Mouse (Mus musculus): ENCODE measurements around the gene Ndufv3. TPM values are rescaled to one million over a fixed set of nuclear protein-coding genes. Genes with fewer than 3 reads are reported as not detected.
"Not testable (repeated sequence)": the region's sequence is repeated elsewhere in the genome, so short reads cannot be mapped to it uniquely, and the experiment has no call there.

Ndufv3 gene
- total RNA-seq, 2 experiments from 2014 or later, result 265 to 268 TPM

DNA sequence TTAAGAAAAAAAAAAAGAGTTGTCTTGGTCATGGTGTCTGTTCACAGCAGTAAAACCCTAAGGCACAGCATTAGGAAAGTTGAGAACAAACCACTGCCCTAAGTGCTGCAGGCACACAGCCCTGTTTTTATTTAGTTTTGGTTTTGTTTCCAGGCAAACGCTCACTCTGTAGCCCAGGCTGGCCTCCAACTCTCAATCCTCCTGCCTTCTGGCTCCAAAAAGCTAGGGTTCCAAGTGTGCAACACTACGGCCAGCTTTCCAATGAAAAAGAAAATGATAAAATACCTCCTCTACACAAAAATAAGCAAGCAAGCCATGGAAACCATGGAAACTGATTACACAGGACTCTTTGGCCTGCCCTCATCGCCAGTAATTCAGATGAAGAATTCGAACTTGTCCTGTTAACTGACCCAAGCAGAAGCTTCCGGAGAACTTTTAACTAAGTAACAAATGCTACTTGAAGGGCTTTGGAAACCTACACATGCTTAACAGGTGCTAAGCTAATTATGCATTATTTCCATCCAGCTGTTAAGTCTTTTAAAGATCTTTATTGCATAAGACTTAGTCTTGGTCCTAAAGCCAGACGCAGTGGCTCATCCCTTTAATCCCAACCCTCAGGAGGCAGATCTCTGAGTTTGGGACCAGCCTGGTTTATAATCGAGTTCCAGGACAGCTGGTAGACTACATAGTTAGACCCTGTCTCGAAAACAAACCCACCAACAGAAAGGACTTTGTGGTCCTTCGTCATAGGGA lies 26.7 kb downstream of the Ndufv3 start:
- DNase-seq (ENCODE audit: low spot score in 2 of 2), result no peak

DNA sequence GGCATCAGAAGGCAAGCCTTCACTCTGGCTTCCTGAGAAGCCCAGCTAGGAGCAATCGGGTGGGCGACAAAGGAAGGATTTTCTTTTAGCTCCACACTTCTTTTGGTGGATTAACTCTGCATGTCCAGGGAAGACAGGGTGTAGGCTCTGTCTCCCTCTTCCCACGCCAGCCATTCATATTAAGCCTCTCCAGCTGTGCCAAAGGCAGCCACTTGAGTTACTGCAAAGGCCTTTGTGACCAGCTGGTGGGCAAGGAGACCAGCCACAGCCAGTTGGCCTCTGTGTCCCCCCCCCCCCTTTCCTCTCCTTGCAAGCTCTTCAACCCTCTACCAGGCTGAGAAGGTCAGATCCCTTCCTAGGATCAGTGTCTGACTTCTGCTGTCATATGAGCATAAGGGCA lies 28.1 kb downstream of the Ndufv3 start:
- DNase-seq (ENCODE audit: low spot score in 2 of 2), result no peak
- intact Hi-C loops (cut with DNase I), result no loop called here

More for the DNA sequence above, 26.7 kb downstream of the Ndufv3 start:
- intact Hi-C loops (cut with DNase I), result no loop called here

- intact Hi-C loops (cut with DNase I), result no loop called here
- no peak for DNase-seq (ENCODE audit: low spot score in 2 of 2)
Measured at GRCm38 (mm10) chr17:31549389-31549788, 29.5 kb downstream of the Ndufv3 start.

DNA sequence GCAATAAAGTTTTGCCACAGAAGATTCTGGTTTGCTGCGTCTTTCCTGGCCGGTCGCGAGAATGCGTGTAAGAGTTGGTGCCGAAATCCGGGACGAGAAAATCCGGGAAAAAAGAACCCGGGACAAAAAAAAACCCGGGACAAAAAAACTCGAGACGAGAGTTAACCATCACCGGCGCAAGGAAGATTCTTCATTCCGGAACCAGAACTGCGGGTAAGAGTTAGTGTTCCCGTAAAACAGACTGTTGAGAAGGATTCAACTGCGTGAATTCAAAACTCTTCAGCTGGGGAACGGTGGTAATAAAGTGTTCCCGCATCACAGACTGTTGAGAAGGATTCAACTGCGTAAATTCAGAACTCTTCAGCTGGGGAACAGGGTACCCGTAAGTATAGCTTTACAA lies 32.7 kb downstream of the Ndufv3 start:
- DNase-seq (ENCODE audit: low spot score in 2 of 2); intact Hi-C loops (cut with DNase I): not testable (repeated sequence)

DNA sequence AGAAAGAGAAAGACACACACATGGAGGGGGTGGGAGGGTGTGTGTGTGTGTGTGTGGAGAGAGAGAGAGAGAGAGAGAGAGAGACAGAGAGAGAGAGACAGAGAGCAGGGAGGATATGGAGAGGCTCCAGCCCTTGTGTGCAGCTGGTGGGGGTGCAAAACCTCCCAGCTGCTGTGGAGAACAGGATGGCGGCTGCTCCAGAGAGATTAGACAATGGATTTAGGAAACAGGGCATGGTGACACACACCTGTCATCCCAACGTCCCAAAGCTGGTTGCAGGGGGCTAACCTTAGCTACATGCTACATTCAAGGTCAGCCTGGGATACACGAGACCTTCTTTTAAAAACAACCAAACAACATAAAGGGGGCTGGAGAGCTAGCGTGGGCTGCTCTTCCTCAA lies 36.3 kb downstream of the Ndufv3 start:
- DNase-seq (ENCODE audit: low spot score in 2 of 2), result no peak
- intact Hi-C loops (cut with DNase I), result loop anchor here (2.0 kb wide), 1 partner anchor 13 kb away; no protein-coding TSS in a partner anchor

DNA sequence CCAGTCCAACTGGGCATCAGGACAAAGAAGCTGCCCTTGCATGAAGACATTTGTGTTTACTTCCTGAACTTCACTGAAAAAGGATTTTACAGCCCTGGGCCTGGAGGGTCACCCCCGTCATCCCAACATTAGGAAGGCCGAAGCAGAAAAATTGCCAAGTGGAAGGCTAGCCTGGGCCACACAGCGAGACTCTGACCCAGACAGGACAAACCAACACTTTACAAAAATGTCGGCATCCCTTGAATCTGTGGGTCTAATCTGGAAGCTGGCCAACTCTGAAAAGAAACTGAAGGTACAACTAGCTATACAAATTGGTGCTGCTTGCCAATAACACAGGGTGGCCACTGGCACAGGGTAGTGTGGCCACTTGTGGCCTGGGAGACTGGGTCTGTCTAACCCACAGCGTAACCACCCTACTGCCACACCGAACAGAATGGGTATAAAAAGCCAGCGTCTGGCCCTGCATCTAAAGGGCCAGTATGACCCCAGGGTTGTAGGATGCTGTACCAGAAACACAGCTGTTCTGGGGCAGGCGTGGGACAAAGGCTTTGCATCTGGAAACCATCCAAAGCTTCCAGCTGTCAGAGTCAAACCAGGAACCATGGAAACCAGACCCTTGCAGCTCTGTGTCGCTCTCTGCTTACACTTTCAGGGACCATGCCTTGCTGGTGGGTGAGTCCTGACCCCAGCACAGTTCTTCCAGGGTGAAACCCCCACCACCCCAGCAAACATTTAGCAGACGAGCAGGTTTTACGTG lies 37.4 kb downstream of the Ndufv3 start:
- no peak for DNase-seq (ENCODE audit: low spot score in 2 of 2)
- intact Hi-C loops (cut with DNase I), result loop anchor here (2.0 kb wide), 1 partner anchor 15 kb away; no protein-coding TSS in a partner anchor

DNA sequence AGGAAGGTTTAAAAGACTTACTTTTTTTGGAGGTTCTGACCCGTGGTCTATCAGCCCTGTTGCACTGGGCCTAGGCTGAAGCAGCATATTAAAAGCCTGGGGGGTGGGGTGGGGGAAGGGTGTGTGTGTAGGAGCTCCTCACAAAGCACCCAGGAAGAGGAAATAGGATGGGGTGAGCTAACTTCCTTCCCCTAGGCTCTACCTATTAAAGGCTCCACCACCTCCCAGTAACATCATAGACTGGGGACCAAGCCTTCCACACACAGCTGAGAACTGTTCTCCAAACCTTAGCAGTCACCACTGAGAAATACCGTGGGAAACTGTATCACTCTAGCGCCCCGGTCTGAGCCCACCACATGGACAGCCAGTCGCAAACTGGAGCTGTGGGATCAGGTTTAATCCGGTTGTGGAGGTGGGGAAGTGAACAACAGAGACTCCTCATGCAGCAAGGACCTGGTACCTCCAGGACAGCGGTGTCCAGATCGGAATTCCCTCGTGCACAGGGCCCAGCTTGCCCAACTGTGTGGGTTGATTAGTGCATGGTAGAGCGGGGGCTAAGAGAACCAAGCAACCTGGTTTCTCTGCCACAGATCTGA lies 38.1 kb downstream of the Ndufv3 start:
- intact Hi-C loops (cut with DNase I), result loop anchor here (2.0 kb wide), 1 partner anchor 15 kb away; no protein-coding TSS in a partner anchor
- no peak for DNase-seq (ENCODE audit: low spot score in 2 of 2)

DNA sequence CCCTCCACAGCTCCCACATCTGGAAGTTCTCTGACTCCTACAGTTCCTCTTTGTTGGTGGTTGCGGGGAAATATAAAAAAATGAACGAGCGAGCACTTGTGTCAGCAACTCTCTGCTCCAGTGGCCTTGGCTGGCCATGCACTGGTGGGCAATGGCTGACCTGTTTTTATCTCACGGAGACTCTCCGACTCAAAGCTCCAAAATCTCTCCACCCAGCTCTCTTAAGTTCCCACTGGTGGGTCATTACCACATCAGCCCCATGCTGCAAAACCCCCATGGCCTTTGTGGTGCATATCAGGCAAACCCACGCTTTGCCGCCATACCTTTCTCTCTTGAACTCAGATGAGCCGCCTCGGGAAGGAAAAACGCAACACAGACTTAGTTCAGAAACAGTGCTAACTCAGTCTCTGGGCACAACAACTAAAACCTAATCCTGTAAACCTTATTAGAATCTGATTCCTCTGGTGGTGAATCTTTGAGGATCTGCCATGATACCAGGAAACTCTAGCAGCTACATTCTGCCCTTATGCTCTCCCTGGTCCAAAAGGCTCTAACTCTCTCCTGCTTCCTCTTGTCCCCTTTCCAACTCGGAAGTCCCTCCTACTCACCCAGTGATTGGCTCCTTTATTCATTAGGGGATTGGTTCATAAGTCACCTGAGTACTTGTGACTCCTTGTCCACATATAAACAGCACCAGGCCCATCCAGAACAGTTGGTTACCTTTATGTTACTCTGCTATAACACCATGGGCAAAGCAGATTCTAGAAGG lies 39.3 kb downstream of the Ndufv3 start:
- intact Hi-C loops (cut with DNase I), result no loop called here
- no peak for DNase-seq (ENCODE audit: low spot score in 2 of 2)

- intact Hi-C loops (cut with DNase I), result loop anchor here (2.0 kb wide), 2 partner anchors 43 to 95 kb away; partner anchors contain the start of genes Ndufv3 and U2af1
- DNase-seq (ENCODE audit: low spot score in 2 of 2), result peak in 1 of 2 experiments; percentile 41
Measured at GRCm38 (mm10) chr17:31563632-31564014, 43.7 kb downstream of the Ndufv3 start.

GRCm38 (mm10) chr17:31564015-31564857 lies 44.3 kb downstream of the Ndufv3 start, which contains the start of gene Pknox1:
Gene Pknox1 (plus strand): TSS chr17:31564734.
- DNase-seq (ENCODE audit: low spot score in 2 of 2), result peak; percentile 99 to 100
- intact Hi-C loops (cut with DNase I), result loop anchor here (2.0 kb wide), 2 partner anchors 43 to 95 kb away; partner anchors contain the start of genes Ndufv3 and U2af1

DNA sequence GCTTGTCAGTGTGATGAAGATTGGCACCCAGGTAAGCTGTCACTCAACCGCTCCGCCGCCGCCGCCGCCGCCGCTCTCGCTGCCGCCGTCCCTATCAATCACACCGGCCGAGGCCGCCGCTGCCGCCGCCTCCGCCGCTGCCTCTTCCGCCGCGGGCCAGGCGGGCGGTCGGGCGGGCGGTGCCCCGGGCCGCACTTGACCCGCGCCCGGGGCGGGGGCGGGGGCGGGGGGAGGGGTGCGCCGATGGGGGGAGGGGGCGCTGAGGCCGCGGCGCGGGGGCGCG lies 44.9 kb downstream of the Ndufv3 start:
- no peak for DNase-seq (ENCODE audit: low spot score in 2 of 2)
- intact Hi-C loops (cut with DNase I), result loop anchor here (2.0 kb wide), 2 partner anchors 44 to 94 kb away; partner anchors contain the start of genes Ndufv3 and U2af1

- intact Hi-C loops (cut with DNase I), result loop anchor here (2.0 kb wide), 2 partner anchors 45 to 93 kb away; partner anchors contain the start of genes Ndufv3 and U2af1
- DNase-seq (ENCODE audit: low spot score in 2 of 2), result peak in 1 of 2 experiments; percentile 54
Measured at GRCm38 (mm10) chr17:31565141-31566056, 45.5 kb downstream of the Ndufv3 start.

GRCm38 (mm10) chr17:31566276-31566675 lies 46.4 kb downstream of the Ndufv3 start:
- intact Hi-C loops (cut with DNase I), result no loop called here
- no peak for DNase-seq (ENCODE audit: low spot score in 2 of 2)

- intact Hi-C loops (cut with DNase I), result no loop called here
Measured at GRCm38 (mm10) chr17:31569756-31570155, 49.8 kb downstream of the Ndufv3 start.

DNA sequence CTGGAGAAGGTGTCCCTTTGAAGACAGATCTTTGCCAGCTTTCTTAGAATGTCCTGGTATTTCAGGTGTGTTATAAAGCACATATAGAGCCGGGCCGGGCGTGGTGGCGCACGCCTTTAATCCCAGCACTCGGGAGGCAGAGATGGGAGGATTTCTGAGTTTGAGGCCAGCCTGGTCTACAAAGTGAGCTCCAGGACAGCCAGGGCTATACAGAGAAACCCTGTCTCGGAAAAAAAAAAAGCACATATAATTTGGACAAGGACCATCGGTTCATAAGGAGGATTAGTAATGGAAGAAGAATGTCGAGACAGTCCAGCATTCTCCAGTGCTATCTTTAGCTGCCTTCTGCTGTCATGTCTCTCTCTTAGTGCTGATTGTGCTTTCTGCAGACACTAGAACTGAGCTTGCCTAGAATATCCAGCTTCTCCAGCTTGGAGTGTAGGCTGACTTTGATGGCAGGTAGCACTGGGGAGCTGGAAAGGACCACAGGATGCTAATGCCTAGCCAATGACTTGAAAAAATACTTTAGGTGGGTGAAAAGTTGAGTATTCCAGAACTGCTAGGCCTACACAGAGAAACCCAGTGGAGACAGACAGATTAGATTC lies 50.5 kb downstream of the Ndufv3 start:
- intact Hi-C loops (cut with DNase I), result no loop called here
- DNase-seq (ENCODE audit: low spot score in 2 of 2), result peak in 1 of 2 experiments; percentile 80

More at GRCm38 (mm10) chr17:31569756-31570155, 49.8 kb downstream of the Ndufv3 start:
- no peak for DNase-seq (ENCODE audit: low spot score in 2 of 2)

DNA sequence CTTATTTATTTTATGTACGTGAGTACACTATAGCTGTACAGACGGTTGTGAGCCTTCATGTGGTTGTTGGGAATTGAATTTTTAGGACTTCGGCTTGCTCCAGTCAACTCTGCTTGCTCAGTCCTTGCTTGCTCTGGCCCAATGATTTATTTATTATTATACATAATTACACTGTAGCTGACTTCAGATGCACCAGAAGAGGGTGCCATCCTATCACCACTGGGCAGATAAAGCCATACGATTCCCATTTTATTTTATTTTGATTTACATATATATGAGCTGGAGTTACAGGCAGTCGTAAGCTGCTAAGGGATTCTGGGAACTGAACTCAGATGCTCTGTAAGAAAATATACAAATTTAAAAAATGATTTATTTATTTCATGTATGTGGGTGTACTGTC lies 51.8 kb downstream of the Ndufv3 start:
- intact Hi-C loops (cut with DNase I), result no loop called here
- no peak for DNase-seq (ENCODE audit: low spot score in 2 of 2)

GRCm38 (mm10) chr17:31574662-31575061 lies 54.7 kb downstream of the Ndufv3 start:
- intact Hi-C loops (cut with DNase I), result no loop called here
- DNase-seq (ENCODE audit: low spot score in 2 of 2), result no peak

Data from left cerebral cortex, postnatal 25 days (tissue).